Mouse (Mus musculus): ENCODE data around the gene Pyy. TPM values are rescaled to one million over a fixed set of nuclear protein-coding genes. Genes with fewer than 3 reads are reported as not detected.

Pyy gene
- polyA plus RNA-seq, 1 experiment from 2014 or later: not detected

DNA sequence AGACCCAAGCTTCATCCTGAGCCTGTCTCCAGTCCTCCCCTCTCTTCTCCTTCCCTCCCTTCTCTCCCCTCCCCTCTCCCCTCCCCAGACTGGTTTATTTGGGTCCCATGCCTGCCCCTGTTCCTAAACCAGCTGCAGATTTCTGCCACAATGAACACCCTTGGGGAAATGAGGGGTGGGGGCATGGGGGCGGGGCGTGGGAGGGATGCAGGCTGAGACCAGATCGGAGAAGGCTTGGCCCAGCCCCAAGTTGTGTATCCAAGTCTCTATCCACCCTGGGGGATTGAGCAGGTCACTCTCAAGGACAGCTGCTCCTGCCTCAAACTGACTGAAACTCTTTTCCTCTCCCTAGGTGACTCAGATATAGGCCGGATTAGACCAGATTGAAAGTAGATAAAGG is 26.9 kb upstream of the Pyy start:
- no peaks in the 10 kb centered on the region for H3K36me3 ChIP-seq (replicated peaks; ENCODE audit: insufficient read depth, low read length)
- H3K9ac ChIP-seq (replicated peaks): no peak overlapping the region
- no peak overlapping the region for H3K4me2 ChIP-seq (ENCODE audit: low read depth, low read length)
- peaks cover 8% of the 10 kb centered on the region for H3K4me1 ChIP-seq (ENCODE audit: insufficient read depth)
- no peak for TF ChIP-seq CTCF (IDR thresholded peaks at IDR 0.05; ENCODE audit: low read depth)
- H3K27ac ChIP-seq (ENCODE audit: low read depth): no peak overlapping the region
- WGBS (ENCODE audit: insufficient replicate concordance): 23% methylated on average over 4 of the region's 4 CpGs
- ATAC-seq (no peak), DNase-seq (no peak)
- peaks cover 15% of the 10 kb centered on the region; the same call in 1 of the 2 replicates for H3K27me3 ChIP-seq (ENCODE audit: insufficient read depth, low read length)
- H3K9me3 ChIP-seq (ENCODE audit: low read length): no peaks in the 10 kb centered on the region
- no peak overlapping the region for H3K4me3 ChIP-seq (ENCODE audit: low read depth, low read length)

DNA sequence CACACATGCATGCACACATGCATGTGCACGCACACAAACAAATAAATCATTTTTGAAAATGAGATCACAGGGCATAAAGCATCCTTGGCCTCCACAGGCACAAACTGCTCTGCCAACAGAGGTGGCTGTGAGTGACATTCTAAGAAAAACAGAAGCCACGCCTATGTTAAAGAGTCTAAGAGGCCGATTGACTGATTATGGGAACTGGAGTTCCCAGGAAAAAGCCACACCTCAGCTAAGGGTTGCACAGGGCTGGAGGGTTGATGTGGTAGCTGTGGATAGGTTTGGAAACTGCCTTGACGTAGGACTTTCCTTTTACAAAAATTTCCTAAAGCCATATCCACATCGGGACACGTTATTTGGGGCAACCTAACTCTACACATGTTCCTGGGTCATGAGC is 9.8 kb upstream of the Pyy start:
- 66% methylated on average over 6 of the region's 6 CpGs for WGBS (ENCODE audit: insufficient replicate concordance)
- Histone ChIP-seq H3K9me3 (ENCODE audit: low read length) (no peaks in the 10 kb centered on the region), H3K27ac (ENCODE audit: low read depth) (no peak overlapping the region), H3K9ac (replicated peaks) (no peak overlapping the region), H3K4me1 (ENCODE audit: insufficient read depth) (no peaks in the 10 kb centered on the region), H3K36me3 (replicated peaks; ENCODE audit: insufficient read depth, low read length) (no peaks in the 10 kb centered on the region), H3K4me2 (ENCODE audit: low read depth, low read length) (no peak overlapping the region), H3K4me3 (ENCODE audit: low read depth, low read length) (no peak overlapping the region), H3K27me3 (ENCODE audit: insufficient read depth, low read length) (peaks cover 10% of the 10 kb centered on the region; the same call in 1 of the 2 replicates)
- no peak for DNase-seq
- ATAC-seq: no peak; the same call in 1 of the 2 replicates
- TF ChIP-seq CTCF (IDR thresholded peaks at IDR 0.05; ENCODE audit: low read depth) (no peak), EP300 (IDR thresholded peaks at IDR 0.05; ENCODE audit: low read depth) (no peak)

DNA sequence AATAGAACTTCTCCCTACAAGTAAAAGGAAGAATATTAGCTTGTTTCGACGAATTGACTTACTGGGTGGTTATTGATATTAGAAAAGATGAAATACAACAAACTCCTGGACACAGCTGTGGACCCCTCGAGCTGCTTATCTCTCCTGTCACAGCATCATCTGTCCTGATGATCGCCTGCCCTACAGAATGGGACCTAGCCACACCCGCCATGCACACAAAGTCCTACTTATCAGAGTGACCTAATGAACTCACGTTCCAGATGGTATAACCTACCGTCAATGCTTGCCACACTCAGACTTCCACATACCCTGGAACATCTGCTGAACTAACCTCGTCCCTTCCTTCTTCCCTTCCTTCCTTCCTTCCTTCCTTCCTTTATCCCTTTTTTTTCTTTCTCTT is 8.6 kb upstream of the Pyy start:
- Histone ChIP-seq H3K9me3 (ENCODE audit: low read length) (no peaks in the 10 kb centered on the region), H3K9ac (replicated peaks) (no peak overlapping the region), H3K4me3 (ENCODE audit: low read depth, low read length) (no peak overlapping the region), H3K36me3 (replicated peaks; ENCODE audit: insufficient read depth, low read length) (no peaks in the 10 kb centered on the region), H3K4me1 (ENCODE audit: insufficient read depth) (no peaks in the 10 kb centered on the region), H3K27ac (ENCODE audit: low read depth) (no peak overlapping the region), H3K27me3 (ENCODE audit: insufficient read depth, low read length) (peaks cover 7% of the 10 kb centered on the region; the same call in 1 of the 2 replicates), H3K4me2 (ENCODE audit: low read depth, low read length) (no peak overlapping the region)
- 38% methylated on average over 8 of the region's 8 CpGs for WGBS (ENCODE audit: insufficient replicate concordance)
- no peak for DNase-seq
- ATAC-seq: no peak
- TF ChIP-seq CTCF (IDR thresholded peaks at IDR 0.05; ENCODE audit: low read depth) (no peak), EP300 (IDR thresholded peaks at IDR 0.05; ENCODE audit: low read depth) (no peak)

DNA sequence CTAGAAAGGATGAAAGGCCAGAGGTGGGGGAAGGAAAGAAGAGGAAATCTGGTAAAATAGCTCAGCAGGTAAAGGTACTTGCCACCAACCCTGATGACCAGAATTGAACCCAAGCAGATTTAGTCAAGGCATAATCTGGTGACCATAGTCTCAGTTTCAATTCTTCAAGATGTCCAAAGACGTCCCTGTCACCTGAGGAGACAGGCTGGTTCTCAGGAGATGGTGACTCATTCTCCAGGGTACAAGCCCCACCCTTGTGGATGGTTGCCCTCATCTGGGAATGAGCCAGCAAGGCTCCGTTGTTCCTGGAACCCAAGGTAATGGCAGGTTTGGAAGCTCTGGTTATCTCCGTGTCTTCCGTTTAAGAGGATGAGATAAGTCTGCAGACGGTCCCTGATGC is 3.9 kb upstream of the Pyy start:
- Histone ChIP-seq H3K27ac (ENCODE audit: low read depth) (no peak overlapping the region), H3K9me3 (ENCODE audit: low read length) (no peaks in the 10 kb centered on the region), H3K4me1 (ENCODE audit: insufficient read depth) (no peaks in the 10 kb centered on the region), H3K9ac (replicated peaks) (no peak overlapping the region), H3K4me2 (ENCODE audit: low read depth, low read length) (no peak overlapping the region), H3K36me3 (replicated peaks; ENCODE audit: insufficient read depth, low read length) (no peaks in the 10 kb centered on the region), H3K4me3 (ENCODE audit: low read depth, low read length) (no peak overlapping the region), H3K27me3 (ENCODE audit: insufficient read depth, low read length) (peaks cover 33% of the 10 kb centered on the region)
- TF ChIP-seq EP300 (IDR thresholded peaks at IDR 0.05; ENCODE audit: low read depth): no peak
- no peak for TF ChIP-seq CTCF (IDR thresholded peaks at IDR 0.05; ENCODE audit: low read depth)
- WGBS (ENCODE audit: insufficient replicate concordance): 58% methylated on average over 5 of the region's 5 CpGs
- DNase-seq: no peak
- ATAC-seq: no peak

DNA sequence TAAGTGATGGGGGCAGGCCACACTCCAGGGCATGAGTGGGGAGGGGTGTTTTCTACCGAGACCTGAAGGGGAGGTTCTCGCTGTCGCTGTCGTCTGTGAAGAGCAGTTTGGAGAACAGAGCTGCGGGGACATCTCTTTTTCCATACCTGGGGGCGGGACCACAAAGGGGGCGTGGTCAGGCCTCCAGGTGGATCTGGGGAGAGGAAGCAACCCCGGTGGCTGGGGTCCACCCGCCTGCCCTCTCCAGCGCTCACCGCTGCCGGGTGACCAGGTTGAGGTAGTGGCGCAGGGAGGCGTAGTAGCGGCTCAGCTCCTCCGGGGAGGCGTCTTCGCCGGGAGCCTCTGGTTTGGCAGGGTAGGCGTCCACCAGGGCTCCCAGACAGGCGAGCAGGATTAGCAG is 721 bp downstream of the Pyy start:
- no peak for TF ChIP-seq CTCF (IDR thresholded peaks at IDR 0.05; ENCODE audit: low read depth)
- TF ChIP-seq EP300 (IDR thresholded peaks at IDR 0.05; ENCODE audit: low read depth): no peak
- peaks cover 3% of the 10 kb centered on the region; the same call in 1 of the 2 replicates for H3K4me1 ChIP-seq (ENCODE audit: insufficient read depth)
- no peak overlapping the region for H3K4me3 ChIP-seq (ENCODE audit: low read depth, low read length)
- DNase-seq (no peak), ATAC-seq (no peak)
- no peak overlapping the region for H3K4me2 ChIP-seq (ENCODE audit: low read depth, low read length)
- no peaks in the 10 kb centered on the region for H3K36me3 ChIP-seq (replicated peaks; ENCODE audit: insufficient read depth, low read length)
- H3K27ac ChIP-seq (ENCODE audit: low read depth): no peak overlapping the region
- no peaks in the 10 kb centered on the region for H3K9me3 ChIP-seq (ENCODE audit: low read length)
- peaks cover 56% of the 10 kb centered on the region for H3K27me3 ChIP-seq (ENCODE audit: insufficient read depth, low read length)
- WGBS (ENCODE audit: insufficient replicate concordance): 4% methylated on average over 19 of the region's 21 CpGs
- H3K9ac ChIP-seq (replicated peaks): no peak overlapping the region

DNA sequence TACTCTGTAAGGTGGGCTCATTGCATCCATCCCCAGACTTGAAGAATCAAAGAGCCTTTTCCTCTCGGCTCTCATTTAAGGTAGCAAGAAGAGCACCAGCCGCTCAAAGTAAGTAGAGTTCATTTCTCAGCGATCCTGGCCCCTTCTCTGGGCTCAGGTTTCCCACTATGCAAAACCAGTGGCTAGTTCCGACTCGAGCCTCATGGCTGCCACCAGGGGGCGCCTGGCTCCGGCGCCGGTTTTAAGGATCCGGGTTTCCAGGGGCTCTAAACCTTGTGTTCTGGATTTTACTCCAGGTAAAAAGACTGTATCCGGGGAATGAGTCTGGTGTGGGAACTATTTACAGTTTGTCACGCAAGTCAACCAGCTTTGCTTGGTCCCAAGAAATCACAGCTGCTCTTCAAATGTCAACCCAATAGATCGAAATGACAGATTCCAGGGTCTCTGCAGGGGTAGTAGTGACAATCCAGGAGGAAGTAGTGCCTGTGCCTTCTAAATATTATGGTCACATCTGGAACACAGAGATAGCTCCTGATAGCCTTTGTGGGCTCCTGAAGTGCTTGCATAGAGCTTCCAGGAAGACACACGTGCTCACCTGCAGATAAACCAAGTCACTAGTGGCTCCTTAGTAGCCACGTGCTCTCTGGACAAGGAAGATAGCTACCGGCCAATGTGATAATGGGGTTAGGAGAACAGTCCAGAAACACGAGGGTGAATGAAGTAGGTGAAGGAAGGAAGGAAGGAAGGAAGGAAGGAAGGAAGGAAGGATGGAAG is 5.0 kb downstream of the Pyy start:
- Histone ChIP-seq H3K4me2 (ENCODE audit: low read depth, low read length) (no peak overlapping the region), H3K27me3 (ENCODE audit: insufficient read depth, low read length) (peaks cover 49% of the 10 kb centered on the region), H3K9me3 (ENCODE audit: low read length) (no peaks in the 10 kb centered on the region), H3K9ac (replicated peaks) (no peak overlapping the region), H3K4me3 (ENCODE audit: low read depth, low read length) (no peak overlapping the region), H3K4me1 (ENCODE audit: insufficient read depth) (peaks cover 6% of the 10 kb centered on the region), H3K27ac (ENCODE audit: low read depth) (no peak overlapping the region), H3K36me3 (replicated peaks; ENCODE audit: insufficient read depth, low read length) (no peaks in the 10 kb centered on the region)
- WGBS (ENCODE audit: insufficient replicate concordance): 11% methylated on average over 17 of the region's 17 CpGs
- TF ChIP-seq EP300 (IDR thresholded peaks at IDR 0.05; ENCODE audit: low read depth) (no peak), CTCF (IDR thresholded peaks at IDR 0.05; ENCODE audit: low read depth) (peak; percentile 85)
- peak; percentile 74 for DNase-seq
- ATAC-seq: no peak
